Mouse (Mus musculus) spleen, adult 18-20 months (tissue): ENCODE measurements around the gene Hoxd12.

Source experiments
- DNase-seq, 2 experiments: peaks; one replicate each; pipeline ENCODE4 v3.0.0; 2022; ENCODE audit warnings: mixed read lengths in 2 of 2

Hoxd12 gene

DNA sequence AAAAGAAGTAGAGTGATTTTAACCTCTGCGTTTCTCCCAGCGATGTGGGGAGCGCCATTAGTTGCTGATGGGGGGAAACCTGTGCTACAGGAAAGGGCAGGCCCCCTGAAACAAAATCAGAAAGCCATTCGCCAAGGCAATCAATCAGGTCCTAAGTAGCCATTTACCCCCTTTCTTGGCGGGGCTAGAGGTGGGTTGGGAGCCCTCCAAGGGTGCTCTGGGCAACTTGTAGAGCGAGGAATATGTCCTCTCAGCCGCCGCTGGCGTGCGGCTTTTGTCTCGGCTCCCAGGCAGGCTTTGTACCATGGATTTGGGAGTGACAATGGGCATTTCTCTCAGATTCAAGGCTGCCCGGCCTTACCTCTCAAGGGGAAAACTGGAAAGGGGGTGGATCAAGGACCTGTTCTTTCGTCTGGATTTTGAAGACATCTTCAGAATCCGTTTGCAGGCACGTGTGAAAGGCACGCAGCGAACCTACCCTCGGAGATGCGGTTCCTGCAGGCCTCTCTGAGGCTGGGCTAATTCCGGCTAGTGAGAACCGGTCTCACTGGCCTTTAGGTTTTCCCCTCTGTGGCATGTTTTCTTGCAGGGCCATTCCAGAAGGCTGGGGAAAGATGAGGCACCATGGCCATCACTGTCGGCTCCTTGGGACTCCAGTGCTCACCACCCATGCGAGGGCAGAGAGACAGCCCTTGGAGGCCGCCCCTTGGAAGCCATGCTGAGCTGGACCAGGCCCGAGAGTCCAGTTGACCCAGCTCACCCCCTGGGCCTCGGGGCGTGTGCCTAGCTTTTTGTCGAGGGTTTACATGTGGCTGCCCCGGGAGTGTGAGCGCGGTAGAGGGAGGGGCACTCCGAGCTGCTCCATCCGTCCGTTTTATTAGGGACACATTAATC is 21.9 kb downstream of the Hoxd12 start:
- DNase-seq, result no peak

DNA sequence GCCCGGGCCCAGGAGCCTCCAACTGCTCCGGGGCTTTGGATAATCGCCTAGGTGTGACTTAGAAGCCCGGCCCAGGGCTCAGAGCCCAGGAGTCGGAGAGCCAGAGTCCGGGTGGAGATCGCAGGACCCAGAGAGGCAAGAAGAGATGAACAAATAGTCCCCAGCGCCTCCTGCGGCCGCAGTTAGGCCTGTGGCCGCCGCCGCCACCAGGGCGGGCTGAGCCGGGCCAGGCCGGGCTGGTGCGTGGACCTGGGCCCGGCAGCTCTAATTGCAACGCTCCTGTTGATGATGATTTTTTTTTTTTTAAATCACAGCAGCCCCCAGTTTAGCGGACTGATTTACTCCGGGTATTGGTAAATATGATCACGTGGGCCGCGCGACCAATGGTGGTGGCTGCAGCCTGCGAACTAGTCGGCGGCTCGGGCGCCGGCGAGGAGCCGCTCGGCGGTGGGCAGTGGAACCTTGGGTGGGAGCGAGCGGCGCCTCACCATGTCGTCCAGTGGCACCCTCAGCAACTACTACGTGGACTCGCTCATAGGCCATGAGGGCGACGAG is 22.8 kb downstream of the Hoxd12 start, which contains the start of gene Hoxd9:
TSS of gene Hoxd9 (plus strand) at position 161 of the 555 bp plus-strand sequence.
- DNase-seq, result no peak

DNA sequence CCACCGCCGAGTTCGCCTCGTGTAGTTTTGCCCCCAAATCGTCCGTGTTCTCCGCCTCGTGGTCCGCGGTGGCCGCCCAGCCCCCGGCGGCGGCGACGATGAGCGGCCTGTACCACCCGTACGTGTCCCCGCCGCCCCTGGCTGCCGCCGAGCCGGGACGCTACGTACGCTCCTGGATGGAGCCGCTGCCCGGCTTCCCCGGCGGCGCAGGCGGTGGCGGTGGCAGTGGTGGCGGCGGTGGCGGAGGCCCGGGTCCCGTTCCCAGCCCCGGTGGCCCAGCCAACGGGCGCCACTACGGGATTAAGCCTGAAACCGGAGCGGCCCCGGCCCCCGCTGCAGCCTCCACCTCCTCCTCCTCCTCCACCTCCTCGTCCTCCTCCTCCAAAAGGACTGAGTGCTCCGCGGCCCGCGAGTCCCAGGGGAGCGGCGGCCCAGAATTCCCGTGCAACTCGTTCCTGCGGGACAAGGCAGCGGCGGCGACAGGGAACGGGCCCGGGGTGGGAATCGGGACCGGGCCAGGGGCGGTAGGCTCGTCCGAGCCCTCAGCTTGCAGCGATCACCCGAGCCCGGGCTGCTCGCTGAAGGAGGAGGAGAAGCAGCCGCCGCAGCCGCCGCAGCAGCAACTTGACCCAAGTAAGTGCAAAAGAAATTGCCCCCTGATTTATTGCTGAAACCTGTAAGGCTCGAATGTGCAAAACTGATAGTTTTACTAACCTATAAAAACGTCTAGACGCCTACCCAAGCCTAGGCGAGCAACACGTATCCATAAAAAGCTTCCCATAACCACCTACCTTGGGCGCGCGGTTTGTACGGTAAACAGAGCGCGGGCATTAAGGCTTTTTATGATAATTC is 23.6 kb downstream of the Hoxd12 start:
- no peak for DNase-seq

GRCm38 (mm10) chr2:74699053-74699430 is 24.2 kb downstream of the Hoxd12 start:
- no peak for DNase-seq

- no peak for DNase-seq
Observed at GRCm38 (mm10) chr2:74699664-74700545, 25.1 kb downstream of the Hoxd12 start.

GRCm38 (mm10) chr2:74700546-74701112 is 25.8 kb downstream of the Hoxd12 start:
- no peak for DNase-seq

DNA sequence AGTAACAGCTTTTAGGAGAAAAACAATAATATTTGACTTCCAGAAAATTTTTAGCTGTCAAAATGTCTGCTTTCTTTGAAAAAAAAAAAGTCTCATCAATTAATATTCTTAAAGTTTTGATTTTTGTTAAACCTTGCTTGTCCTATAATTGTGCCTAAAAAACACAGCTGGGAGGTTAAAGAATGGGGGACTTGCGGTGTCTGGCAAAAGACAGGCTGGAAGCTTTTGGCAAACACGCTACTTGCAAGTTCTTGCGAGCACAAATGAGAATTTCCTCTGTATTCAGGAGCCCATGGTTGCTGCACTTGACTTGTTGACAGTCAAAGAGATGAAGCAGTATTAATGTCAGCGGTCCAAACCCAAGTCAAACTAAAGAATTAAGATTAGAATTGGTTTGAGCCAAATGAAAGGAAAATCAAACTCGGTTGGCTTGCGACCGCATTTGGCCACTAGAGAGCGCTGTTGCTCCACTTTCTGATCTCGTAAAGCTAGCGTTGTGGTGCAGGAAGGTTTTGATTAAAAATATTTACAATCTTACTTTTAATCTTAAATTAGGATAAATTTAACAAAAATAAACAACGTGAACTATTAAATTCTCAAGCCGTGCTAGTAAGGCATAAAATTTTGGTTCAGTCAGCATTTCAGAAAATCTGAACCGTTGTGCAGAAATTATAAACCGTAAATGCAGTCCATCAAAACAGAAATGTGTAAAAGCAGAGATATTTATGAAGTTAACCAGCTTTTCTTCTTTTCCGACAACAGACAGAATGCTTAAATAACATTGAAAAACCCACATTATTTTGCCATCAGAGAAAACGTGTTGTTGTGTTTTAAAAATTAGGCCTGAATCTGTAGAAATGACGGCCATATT is 27.4 kb downstream of the Hoxd12 start:
- peak in 1 of 2 experiments; percentile 66 for DNase-seq

GRCm38 (mm10) chr2:74702820-74703219 is 28.0 kb downstream of the Hoxd12 start:
- DNase-seq, result no peak

GRCm38 (mm10) chr2:74703317-74703716 is 28.5 kb downstream of the Hoxd12 start:
- no peak for DNase-seq

GRCm38 (mm10) chr2:74703720-74704392 is 29.0 kb downstream of the Hoxd12 start:
- DNase-seq, result no peak

- no peak for DNase-seq
Observed at GRCm38 (mm10) chr2:74704393-74704998, 29.7 kb downstream of the Hoxd12 start, which contains the start of gene Hoxd8. TSS of gene Hoxd8 (plus strand) at chr2:74704615.

DNA sequence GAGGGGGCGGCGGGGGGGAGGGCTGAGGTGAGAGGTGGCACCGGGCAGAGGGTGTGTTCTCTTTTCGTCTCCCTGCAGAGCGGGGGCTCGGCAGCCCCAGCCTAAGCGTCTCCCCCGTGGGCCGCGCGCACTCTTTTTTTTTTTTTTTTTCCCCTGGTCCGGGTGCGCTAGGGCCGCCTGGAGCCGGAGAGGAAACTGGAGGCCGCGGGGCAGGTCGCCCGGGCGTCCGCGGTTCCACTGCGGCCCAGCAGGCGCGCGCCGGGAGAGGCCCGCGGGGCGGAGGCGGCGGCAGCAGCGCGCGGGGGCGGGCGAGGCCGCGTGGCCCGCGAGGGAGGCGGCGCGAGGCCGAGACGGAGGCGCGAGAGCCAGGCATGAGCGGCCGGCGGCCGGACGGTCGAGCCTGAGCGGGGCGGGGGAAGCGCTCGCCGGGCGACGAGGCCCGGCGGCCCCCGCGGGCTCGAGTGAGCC is 30.2 kb downstream of the Hoxd12 start:
- no peak for DNase-seq

GRCm38 (mm10) chr2:74705467-74706089 is 30.8 kb downstream of the Hoxd12 start:
- no peak for DNase-seq

DNA sequence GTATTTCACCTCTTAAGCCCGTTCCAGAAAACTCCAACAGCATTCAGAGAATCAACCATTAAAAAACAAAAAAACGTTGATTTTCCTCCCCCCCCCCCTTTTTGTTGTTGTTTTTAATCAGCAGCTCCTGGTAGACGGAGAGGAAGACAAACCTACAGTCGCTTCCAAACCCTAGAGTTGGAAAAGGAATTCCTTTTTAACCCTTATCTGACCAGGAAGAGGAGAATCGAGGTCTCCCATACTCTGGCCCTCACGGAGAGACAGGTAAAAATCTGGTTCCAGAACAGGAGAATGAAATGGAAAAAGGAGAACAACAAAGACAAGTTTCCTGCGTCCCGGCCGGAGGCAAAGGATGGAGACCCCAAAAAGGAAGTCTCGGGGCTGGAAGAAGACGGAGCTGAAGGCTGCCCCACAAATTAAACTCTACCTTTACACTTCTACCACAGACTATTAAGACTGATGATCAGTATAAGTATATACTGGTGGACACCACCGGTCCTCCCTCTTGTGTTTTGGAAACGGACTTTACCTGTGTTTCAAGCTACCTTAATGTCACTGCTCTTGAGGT is 31.7 kb downstream of the Hoxd12 start:
- no peak for DNase-seq

DNA sequence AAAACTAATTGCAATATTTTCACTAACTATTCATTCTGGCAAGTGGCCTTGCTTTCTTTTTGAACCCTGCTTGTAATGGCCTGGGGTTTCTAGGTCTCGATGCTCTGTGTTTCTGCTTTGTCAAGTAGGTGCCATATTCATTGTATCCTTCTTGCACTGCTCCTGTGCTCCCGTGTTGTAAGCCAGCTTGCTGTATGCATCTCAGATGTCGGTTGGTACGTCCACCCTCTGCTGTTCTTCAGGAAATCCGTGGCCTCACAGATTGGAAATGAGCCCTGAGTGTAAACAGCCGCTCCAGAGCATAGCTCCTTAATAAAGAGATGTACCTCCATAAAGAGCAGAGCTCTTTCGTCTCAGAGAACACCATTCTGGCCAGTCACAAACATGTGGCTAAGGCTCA is 32.8 kb downstream of the Hoxd12 start:
- no peak for DNase-seq

- DNase-seq, result no peak
Observed at GRCm38 (mm10) chr2:74708676-74709075, 33.9 kb downstream of the Hoxd12 start.

GRCm38 (mm10) chr2:74709465-74710419 is 34.9 kb downstream of the Hoxd12 start:
- no peak for DNase-seq
